Mouse (Mus musculus) ES-E14 (cell line): Measurements from ENCODE around the gene Cnppd1.

Experiments used
- CHD2 ChIP-seq: IDR thresholded peaks from 2 replicates; pipeline ENCODE4 v1.6.1; 2014; ENCODE audit warnings: mild to moderate bottlenecking, low read depth, low read length, inconsistent platforms
- MAFK ChIP-seq: IDR thresholded peaks from 2 replicates; pipeline ENCODE4 v1.6.1; 2014; ENCODE audit warnings: mild to moderate bottlenecking, low read depth, low read length, inconsistent platforms; ENCODE audit not compliant: insufficient read depth
- ZC3H11A ChIP-seq: IDR thresholded peaks from 2 replicates; pipeline ENCODE4 v1.6.1; 2012; ENCODE audit warnings: low read depth, mild to moderate bottlenecking, inconsistent platforms, low read length, borderline replicate concordance
- ZNF384 ChIP-seq: IDR thresholded peaks from 2 replicates; pipeline ENCODE4 v1.6.1; 2012; ENCODE audit warnings: low read depth, low read length, inconsistent platforms

GRCm38 (mm10) chr1:75187914-75188483, 45.5 kb upstream of the Cnppd1 start:
- TF ChIP-seq CHD2, result no peak
- TF ChIP-seq ZNF384, result no peak
- no peak for TF ChIP-seq ZC3H11A
- no peak for TF ChIP-seq MAFK
